Mouse (Mus musculus) limb, embryonic 10.5 days (tissue): Measurements from ENCODE around the gene Ly6f. TPM values are rescaled to one million over a fixed set of nuclear protein-coding genes. Genes with fewer than 3 reads are reported as not detected.
"Not testable (repeated sequence)": the region's sequence is repeated elsewhere in the genome, so short reads cannot be mapped to it uniquely, and the experiment has no call there.

Source experiments
- DNase-seq: peaks from one replicate; pipeline ENCODE4 v3.0.0-alpha.2; 2017; ENCODE audit warnings: low spot score
- H3K27ac ChIP-seq: fragments of 300-500 bp; sonication (generic); 2 replicates; pipeline ENCODE4 v1.5.1; 2016; ENCODE audit warnings: mild to moderate bottlenecking
- H3K27me3 ChIP-seq: fragments of 300-500 bp; sonication (generic); 2 replicates; pipeline ENCODE4 v1.6.1; 2016; ENCODE audit warnings: low read depth, mild to moderate bottlenecking; ENCODE audit not compliant: poor library complexity, severe bottlenecking
- H3K36me3 ChIP-seq: fragments of 300-500 bp; sonication (generic); 2 replicates; pipeline ENCODE4 v1.6.1; 2016; ENCODE audit warnings: mild to moderate bottlenecking, moderate library complexity
- H3K4me1 ChIP-seq: fragments of 300-500 bp; sonication (generic); 2 replicates; pipeline ENCODE4 v1.6.1; 2016
- H3K4me3 ChIP-seq: fragments of 300-500 bp; sonication (generic); 2 replicates; pipeline ENCODE4 v1.5.1; 2016; ENCODE audit warnings: mild to moderate bottlenecking, moderate library complexity
- H3K9me3 ChIP-seq: fragments of 300-500 bp; sonication (generic); replicated peaks from 2 replicates; pipeline ENCODE4 v1.6.1; 2016; ENCODE audit warnings: mild to moderate bottlenecking
- WGBS: fragments of 180-500 bp; shearing (Covaris S2); methylation state at CpG from one replicate; pipeline ENCODE4 v1.1.7; 2016; 5-methylcytosine and 5-hydroxymethylcytosine counted together
- polyA plus RNA-seq: library from polyadenylated mRNA; unstranded; fragments of >200 nt; fragmentation: Nextera tagmentation; extraction: Ambion mirVana; gene quantifications from 2 replicates; pipeline ENCODE4 v1.2.1, GENCODE M21; 2016

Gene Ly6f
- polyA plus RNA-seq, 1 experiment from 2014 or later, result 0.18 TPM

- DNase-seq, result no peak
These were observed 3.7 kb downstream of the Ly6f start for GRCm38 (mm10) chr15:75271891-75272290.

GRCm38 (mm10) chr15:75281991-75282390, 13.8 kb downstream of the Ly6f start:
- not testable (repeated sequence) for DNase-seq, H3K4me1 ChIP-seq, H3K9me3 ChIP-seq, H3K36me3 ChIP-seq, H3K27ac ChIP-seq, H3K27me3 ChIP-seq, H3K4me3 ChIP-seq
- whole genome bisulfite sequencing, result 89% methylated on average over 5 of the region's 5 CpGs

More at GRCm38 (mm10) chr15:75271891-75272290, 3.7 kb downstream of the Ly6f start:
- no peaks in the 10 kb centered on the region for H3K9me3 ChIP-seq
- WGBS, result 69% methylated on average over 3 of the region's 3 CpGs
- no peaks in the 10 kb centered on the region for H3K27me3 ChIP-seq
- no peaks in the 10 kb centered on the region for H3K4me1 ChIP-seq
- H3K4me3 ChIP-seq, result no peak overlapping the region
- H3K36me3 ChIP-seq, result no peaks in the 10 kb centered on the region
- H3K27ac ChIP-seq, result no peak overlapping the region

GRCm38 (mm10) chr15:75286512-75286911, 18.3 kb downstream of the Ly6f start:
- not testable (repeated sequence) for H3K4me1 ChIP-seq, H3K9me3 ChIP-seq, DNase-seq, H3K36me3 ChIP-seq, H3K27ac ChIP-seq, H3K27me3 ChIP-seq, H3K4me3 ChIP-seq
- WGBS, result 90% methylated on average over 4 of the region's 4 CpGs

- H3K9me3 ChIP-seq, result no peaks in the 10 kb centered on the region
- H3K36me3 ChIP-seq, result no peaks in the 10 kb centered on the region
- H3K27me3 ChIP-seq, result no peaks in the 10 kb centered on the region
- H3K4me1 ChIP-seq, result no peaks in the 10 kb centered on the region
- no peak for DNase-seq
- 74% methylated on average over 1 of the region's 1 CpGs for WGBS
- no peak overlapping the region for H3K27ac ChIP-seq
- no peak overlapping the region for H3K4me3 ChIP-seq
These were observed 24.2 kb downstream of the Ly6f start for GRCm38 (mm10) chr15:75292377-75292776.

GRCm38 (mm10) chr15:75293873-75294385, 25.7 kb downstream of the Ly6f start:
- H3K4me1 ChIP-seq, result no peaks in the 10 kb centered on the region
- 87% methylated on average over 7 of the region's 7 CpGs for WGBS
- no peaks in the 10 kb centered on the region for H3K9me3 ChIP-seq

GRCm38 (mm10) chr15:75306101-75306500, 37.9 kb downstream of the Ly6f start:
- no peaks in the 10 kb centered on the region for H3K27me3 ChIP-seq
- no peak overlapping the region for H3K27ac ChIP-seq
- H3K36me3 ChIP-seq, result no peaks in the 10 kb centered on the region
- no peak for DNase-seq
- H3K4me3 ChIP-seq, result no peak overlapping the region
- 81% methylated on average over 1 of the region's 1 CpGs for WGBS
- no peaks in the 10 kb centered on the region for H3K4me1 ChIP-seq
- H3K9me3 ChIP-seq, result no peaks in the 10 kb centered on the region

More at GRCm38 (mm10) chr15:75293873-75294385, 25.7 kb downstream of the Ly6f start:
- no peaks in the 10 kb centered on the region for H3K27me3 ChIP-seq
- H3K4me3 ChIP-seq, result no peak overlapping the region
- no peaks in the 10 kb centered on the region for H3K36me3 ChIP-seq
- H3K27ac ChIP-seq, result no peak overlapping the region
- no peak for DNase-seq

GRCm38 (mm10) chr15:75309186-75309585, 41.0 kb downstream of the Ly6f start:
- Histone ChIP-seq H3K36me3 (no peaks in the 10 kb centered on the region), H3K27ac (no peak overlapping the region), H3K27me3 (no peaks in the 10 kb centered on the region), H3K4me1 (no peaks in the 10 kb centered on the region), H3K9me3 (no peaks in the 10 kb centered on the region), H3K4me3 (no peak overlapping the region)
- no peak for DNase-seq
- WGBS, result 93% methylated on average over 4 of the region's 4 CpGs

GRCm38 (mm10) chr15:75309946-75310345, 41.7 kb downstream of the Ly6f start:
- Histone ChIP-seq H3K36me3 (no peaks in the 10 kb centered on the region), H3K4me3 (no peak overlapping the region), H3K27me3 (no peaks in the 10 kb centered on the region), H3K27ac (no peak overlapping the region), H3K9me3 (no peaks in the 10 kb centered on the region), H3K4me1 (no peaks in the 10 kb centered on the region)
- DNase-seq, result no peak
- WGBS, result 97% methylated on average over 1 of the region's 1 CpGs

- DNase-seq, result no peak
- Histone ChIP-seq H3K9me3 (no peaks in the 10 kb centered on the region), H3K36me3 (no peaks in the 10 kb centered on the region), H3K4me1 (no peaks in the 10 kb centered on the region), H3K27ac (no peak overlapping the region), H3K27me3 (no peaks in the 10 kb centered on the region), H3K4me3 (no peak overlapping the region)
- 89% methylated on average over 2 of the region's 2 CpGs for WGBS
These were observed 46.2 kb downstream of the Ly6f start for GRCm38 (mm10) chr15:75314421-75314820.

GRCm38 (mm10) chr15:75317255-75317654, 49.0 kb downstream of the Ly6f start:
- no peak overlapping the region for H3K4me3 ChIP-seq
- DNase-seq, result no peak
- no peaks in the 10 kb centered on the region for H3K9me3 ChIP-seq
- 65% methylated on average over 2 of the region's 2 CpGs for WGBS
- H3K27ac ChIP-seq, result no peak overlapping the region
- H3K4me1 ChIP-seq, result no peaks in the 10 kb centered on the region
- H3K27me3 ChIP-seq, result no peaks in the 10 kb centered on the region
- H3K36me3 ChIP-seq, result no peaks in the 10 kb centered on the region

GRCm38 (mm10) chr15:75318584-75318983, 50.4 kb downstream of the Ly6f start:
- Histone ChIP-seq H3K36me3 (no peaks in the 10 kb centered on the region), H3K4me3 (no peak overlapping the region), H3K27me3 (no peaks in the 10 kb centered on the region), H3K27ac (no peak overlapping the region), H3K9me3 (no peaks in the 10 kb centered on the region), H3K4me1 (no peaks in the 10 kb centered on the region)
- no peak for DNase-seq
- 88% methylated on average over 3 of the region's 3 CpGs for WGBS

- Histone ChIP-seq H3K27me3 (no peaks in the 10 kb centered on the region), H3K36me3 (no peaks in the 10 kb centered on the region), H3K4me3 (no peak overlapping the region), H3K4me1 (no peaks in the 10 kb centered on the region), H3K27ac (no peak overlapping the region), H3K9me3 (no peaks in the 10 kb centered on the region)
- no peak for DNase-seq
- 89% methylated on average over 3 of the region's 3 CpGs for WGBS
These were observed 51.9 kb downstream of the Ly6f start for GRCm38 (mm10) chr15:75320104-75320503.
